Mouse (Mus musculus) left cerebral cortex, adult 11 months (tissue): ENCODE measurements around the gene Hook2.

Source experiments
- DNase-seq: peaks from one replicate; pipeline ENCODE4 v3.0.0; 2022; ENCODE audit warnings: low spot score

Gene Hook2

DNA sequence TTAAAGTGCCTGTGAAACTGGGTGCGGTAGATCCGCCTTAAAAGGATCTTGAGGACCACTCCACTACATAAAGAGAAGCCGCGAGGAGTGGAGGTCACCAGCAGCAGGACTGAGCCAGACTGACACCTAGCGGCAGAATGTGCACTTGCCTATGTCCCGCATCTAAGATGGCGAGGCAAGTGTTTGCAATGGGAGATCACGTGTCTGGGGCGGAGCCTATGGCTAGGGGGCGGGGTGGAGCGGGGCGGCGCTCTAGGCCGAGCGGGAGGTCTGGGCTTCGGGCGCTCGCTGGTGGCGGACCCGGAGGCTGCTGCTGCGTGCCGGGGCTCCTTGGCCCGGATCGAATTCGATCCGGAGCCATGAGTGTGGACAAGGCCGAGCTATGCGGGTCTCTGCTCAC lies at the start of gene Hook2:
Gene Hook2, plus strand, starts transcription at position 255 of the 400 bp plus-strand sequence.
- DNase-seq, result peak; percentile 94

DNA sequence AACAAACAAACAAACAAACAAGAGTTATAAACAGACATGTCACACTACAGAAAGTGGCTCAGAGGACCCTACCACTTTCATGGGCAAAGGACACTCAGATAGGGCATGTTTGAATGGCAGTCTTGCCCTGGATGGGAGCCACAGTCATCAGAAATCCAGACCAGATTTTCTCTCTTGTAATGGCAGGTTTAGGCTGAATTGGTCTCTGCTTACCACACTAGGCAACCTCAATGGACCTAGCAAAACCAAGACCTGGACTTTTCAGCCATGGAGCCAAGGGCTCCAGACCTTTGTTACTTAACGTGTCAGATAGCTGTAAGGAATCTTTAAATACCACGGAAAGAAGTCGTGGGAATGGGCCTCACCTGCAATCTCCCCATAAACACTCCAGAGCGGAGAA lies 46.7 kb upstream of the Hook2 start:
- no peak for DNase-seq

DNA sequence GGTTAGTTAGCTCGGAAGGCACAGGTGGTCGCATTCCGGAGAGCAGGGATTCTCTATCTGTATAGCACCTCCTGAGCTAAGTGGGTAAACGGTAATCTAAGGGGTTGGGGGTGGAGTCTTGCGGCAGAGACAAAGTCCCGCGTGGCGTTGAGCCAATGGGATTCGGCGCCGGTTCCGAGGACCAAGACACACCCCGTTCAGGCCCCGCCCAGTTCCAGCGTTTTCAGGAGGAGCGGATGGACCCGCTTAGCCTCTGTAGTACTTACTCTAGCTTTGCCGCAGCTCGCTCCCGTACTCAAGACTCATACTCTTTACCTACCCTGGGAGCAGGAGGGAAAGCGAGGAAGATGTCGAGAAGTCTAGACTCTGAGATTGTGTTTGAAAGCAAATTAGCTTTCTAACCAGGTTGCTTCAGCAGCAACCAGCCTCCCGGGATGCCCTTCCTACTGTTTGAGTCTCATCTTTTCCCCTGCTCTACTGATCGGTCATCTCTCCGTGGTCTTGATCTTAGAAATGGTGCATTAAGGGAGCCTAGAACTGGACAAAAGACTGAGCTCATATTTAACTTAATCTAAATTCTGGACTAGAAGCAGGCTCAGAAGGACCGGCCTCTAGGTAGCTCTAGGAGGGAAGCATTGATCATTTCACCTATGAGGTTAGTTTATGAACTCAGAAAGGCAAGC lies 45.8 kb upstream of the Hook2 start:
- no peak for DNase-seq

DNA sequence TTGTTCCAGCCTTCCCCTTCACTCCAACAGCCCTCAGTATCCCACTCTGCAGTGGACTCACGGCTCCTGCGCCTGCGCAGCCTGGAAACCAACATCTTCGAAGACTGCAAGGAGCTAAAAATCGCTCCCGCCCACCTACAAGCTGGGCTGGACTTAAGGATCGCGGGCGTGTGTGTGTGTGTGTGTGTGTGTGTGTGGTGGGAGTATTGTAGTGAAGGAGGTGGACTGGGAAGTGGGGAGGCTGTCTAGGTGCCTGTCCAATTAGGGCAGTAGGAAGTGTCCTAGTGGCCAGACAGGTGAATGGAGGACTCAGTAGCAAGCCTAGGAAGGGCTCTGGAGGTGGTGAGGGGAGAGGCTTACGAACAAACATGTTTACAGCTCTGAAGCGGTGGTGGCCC lies 45.2 kb upstream of the Hook2 start:
- DNase-seq, result no peak

DNA sequence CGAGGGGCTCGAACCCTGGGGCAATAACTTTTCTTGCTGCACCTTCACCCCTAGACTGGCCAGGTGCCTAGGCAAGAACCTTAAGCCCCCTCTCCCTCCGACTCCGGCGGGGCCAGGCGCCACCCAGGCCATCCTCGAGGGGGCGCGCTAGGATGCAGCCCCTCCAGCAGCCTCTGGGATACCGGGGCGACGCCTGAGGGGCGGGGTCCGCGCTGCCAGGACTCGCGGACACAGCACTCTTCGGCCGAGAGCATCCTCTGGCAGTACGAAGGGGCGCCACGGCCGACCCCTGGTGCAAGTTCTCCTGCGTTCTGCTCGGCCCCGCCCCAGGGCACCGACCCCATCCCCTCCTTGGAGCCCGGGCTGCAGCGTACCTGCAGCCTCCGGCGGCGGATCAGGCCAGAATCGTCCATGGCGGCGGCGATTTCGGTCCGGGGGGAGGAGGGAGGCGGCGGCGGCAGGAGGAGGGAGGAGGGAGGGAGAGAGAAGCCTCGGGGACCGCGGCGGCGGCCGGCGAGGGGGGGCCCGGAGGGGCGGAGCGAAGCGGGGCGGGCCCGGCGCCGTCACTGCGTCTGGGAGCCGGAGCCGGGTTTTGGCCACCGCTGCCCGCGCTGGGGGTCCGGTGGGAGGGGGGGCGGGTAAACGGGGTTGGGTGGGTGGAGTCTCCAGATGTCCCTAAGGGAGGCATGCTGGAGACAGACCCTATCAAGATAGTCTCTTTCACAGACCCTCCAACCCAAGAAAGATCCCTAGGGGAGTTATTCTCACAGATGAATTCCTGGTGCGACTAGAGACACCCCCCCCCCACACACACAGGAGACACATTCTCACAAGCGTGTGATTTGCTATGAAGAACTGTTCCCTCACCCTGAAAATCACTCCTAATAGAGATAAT lies 44.5 kb upstream of the Hook2 start:
- no peak for DNase-seq

DNA sequence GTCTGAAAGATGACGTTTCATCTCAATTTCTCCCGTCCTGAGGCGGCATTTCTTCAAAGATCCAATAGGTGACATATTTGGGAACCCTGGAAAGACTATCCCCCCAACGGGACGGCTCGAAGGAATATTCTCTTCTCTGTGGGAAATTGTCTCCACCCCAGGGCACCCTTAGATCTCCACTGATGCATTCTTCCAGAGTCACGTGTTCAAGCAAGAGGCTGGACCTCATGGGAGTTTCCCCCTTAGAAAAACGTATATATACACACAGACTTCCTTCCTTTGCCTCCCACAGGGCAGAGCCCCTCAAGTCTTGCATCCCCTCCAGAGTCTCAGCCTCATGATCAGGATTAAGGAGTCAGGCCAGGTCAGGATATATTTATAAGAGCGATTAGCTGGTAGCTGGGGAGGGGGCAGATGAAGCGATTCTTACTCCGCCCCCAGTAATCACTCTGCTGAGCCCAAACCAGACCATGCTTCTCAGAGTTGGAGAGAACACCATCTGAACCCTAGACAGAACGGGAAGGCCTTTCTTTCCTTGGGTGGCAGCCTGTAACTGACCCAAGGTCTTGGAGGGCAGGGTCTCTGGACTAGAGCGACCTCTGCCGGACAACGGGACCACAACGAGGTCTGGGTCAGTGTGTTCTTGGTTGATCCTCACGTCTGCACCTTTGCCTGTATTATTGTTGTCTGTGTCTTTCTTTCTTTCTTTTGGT lies 43.7 kb upstream of the Hook2 start, which contains the start of gene Rtbdn:
Gene Rtbdn, plus strand, starts transcription at position 464 of the 713 bp plus-strand sequence.
- no peak for DNase-seq

DNA sequence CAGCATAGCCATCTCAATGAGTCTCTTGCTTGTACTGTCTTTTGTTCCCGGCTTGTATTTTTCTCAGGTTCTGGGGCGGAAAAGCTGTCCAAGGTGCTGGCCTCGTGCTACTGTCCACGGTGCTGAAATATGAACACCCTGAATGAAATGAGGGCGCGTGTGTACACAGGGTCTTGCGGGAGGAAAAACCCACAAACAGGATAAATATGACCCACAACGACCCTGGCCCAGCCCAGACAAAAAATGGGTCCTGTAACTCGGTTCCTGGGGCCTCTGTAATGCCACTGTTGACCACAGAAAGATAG lies 43.2 kb upstream of the Hook2 start:
- no peak for DNase-seq

DNA sequence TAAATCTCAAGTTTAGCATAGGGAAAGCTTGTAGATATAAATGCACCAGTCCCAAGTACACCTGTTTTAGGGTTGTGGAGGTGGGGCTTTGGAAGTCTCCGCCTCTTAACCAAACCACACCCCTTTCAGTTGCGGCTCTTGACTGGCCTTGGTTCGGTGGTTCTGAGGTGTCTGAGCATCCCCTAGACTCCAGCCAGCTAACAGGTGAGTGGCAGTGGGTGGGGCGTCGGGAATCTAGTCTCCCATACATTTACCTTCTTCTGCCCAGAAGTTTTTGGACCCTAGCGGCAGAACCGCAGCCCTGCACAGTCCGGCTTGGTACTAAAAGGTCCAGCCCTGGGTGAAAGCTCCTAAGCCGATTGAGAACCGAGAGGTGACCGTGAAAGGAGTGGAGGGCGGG lies 40.6 kb upstream of the Hook2 start:
- no peak for DNase-seq

DNA sequence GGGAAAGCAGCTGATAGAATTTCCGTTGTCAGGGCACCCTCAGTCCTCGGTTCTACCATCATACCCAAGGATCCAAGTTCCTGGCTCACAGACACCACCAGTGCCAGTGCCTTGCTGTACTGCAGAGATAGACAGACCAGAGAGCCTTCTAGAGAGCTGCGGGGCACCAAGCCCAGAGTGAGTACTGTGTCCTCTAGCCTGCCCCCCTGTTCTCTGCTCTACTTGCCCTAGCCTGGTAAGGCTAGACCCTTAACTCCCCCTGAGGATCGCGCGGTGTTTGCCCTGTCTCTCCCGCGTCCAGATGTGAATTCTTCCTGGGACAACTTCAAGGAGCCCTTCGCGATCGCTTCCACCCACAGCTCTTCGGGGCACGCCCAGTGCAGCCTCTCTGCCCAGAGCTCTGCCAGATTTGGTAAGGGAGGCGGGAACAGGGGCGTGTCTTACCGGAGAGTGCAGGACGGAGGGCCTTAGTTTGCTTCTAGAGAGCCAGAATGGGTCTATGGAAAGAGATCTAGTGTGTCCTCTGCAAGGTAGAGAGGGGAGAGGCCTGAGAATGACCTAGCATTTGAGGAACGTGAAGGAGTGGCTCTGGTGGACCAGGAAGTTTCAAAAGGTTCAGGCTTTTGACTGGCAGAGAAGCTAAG lies 37.7 kb upstream of the Hook2 start:
- no peak for DNase-seq

DNA sequence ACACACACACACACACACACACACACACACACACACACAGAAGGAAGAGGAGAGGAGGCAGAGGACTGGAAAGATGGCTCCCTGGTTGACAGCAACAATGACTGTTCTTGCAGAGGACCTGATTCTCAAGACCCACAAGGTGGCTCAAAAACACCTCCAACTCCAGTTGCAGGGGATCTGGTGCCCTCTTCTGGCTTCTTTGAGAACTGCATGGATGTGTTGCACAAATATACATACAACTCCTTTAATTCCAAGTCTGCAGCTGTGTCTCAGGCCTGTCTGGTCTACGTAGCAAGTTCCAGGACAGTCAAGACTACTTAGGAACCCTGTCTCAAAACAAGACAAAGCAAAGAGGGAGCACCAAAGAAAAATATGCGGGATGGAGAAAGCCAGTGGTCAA lies 33.6 kb upstream of the Hook2 start:
- no peak for DNase-seq

DNA sequence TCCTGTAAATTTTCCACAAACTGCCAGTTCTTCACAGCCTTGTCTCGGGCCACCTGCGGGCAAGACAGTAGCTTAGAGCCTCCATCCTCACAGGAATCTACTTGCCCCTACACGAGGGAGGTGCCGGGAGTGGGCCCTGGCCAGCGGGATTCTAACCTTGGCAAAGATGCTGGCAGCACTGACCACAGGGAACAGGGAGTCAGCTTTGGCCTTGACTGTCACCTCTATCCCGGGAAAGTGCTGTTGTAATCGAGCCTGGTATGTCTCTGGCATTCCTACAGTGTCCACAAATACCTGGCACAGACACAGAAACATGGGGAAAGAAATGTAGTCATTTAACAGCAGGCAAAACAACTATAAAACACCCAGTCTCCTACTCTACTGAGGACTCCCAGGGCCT lies 30.6 kb upstream of the Hook2 start:
- DNase-seq, result no peak

DNA sequence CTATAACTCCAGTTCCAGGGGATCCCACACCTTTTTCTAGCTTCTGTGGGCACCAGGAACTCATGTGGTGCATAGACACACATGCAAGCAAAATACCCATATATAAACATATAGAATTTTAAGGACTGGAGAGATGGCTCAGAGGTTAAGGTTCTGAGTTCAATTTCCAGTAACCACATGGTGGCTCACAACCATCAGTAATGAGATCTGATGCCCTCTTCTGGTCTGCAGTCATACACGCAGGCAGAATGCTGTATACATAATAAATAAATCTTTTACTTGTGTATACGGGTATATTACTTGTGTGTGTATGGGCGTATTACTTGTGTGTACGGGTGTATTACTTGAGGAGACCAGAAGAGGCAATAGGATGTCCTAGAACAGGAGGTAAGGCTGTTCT lies 26.5 kb upstream of the Hook2 start:
- DNase-seq, result no peak

DNA sequence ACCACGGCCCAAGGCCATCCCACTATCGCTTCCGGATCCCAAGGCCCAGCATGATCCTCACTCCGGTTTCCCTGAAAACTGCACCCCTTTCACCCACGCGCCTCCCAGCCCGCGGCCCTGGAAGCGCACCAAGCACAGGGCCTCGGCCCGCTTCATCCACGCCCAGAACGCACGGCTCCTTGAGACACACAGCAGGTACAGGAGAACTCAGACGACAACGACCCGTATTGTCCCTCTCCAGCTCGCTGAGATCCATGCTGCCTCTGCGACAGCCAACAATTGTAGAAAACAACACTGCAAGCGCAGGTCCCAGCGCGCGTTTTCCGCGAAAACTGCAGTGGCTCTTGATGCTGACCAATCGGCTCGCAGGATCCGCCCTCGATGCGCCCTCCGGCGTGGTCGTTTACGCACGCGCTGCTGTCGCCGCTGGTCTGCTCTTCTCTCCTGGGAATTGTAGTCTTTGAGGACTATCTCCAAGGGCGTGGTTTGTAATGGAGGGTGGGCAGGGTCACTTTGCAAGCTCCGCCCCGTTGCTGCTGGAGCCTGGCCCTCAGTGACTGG lies 24.6 kb upstream of the Hook2 start:
- DNase-seq, result peak; percentile 87

DNA sequence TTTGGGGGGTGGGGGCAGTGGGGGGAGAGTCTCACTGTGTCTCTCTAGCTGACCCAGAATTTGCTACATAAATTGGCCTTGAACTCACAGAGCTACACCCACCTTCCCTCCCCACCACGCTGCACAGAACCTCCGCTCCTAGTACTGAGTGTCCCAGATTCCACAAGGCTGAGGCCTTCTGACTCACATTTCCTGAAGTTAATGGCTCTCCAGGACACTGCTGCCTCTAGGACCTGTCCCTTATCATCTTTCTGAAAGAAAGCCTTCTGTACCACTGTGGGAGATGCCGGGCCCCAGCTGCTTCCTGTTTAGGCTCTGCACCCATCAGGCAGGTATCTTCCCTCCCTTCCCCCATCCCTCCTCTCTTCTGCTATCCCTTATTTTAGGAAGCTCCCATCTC lies 23.8 kb upstream of the Hook2 start:
- DNase-seq, result no peak

DNA sequence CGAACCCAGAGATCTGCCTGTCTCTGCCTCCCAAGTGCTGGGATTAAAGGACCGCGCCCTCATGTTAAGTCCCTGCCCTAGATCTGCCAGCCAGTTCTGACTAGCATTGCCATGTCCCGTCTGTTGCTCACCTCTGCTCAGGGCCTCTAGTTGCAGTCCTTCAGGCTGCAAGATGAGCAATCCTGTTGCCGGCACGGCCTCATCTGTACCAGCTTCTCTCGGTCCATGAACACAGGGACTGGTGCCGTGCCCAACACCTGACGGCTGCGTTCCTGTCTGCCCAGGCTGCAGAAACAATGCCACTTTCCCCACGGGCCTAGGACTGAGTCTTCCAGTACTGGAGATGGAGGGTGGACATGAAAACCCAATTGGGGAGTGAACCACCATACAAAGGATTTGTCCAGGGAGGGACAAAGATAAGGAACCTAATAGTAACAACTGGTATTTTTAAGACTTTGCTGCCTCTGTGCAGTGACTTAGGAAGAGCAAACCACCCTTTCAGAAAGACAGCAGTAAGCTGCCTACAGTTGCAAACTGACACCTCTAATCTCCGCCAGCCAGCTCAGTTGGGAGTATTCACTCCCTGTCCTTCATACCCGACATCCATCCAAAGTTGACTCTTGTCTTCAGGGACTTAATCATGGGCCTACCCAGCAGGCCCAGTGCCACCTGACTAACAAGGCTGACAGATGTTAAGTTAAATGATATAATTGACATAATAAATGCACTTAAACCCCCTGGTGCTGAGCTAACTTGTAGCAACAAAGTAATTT lies 22.7 kb upstream of the Hook2 start:
- DNase-seq, result no peak

DNA sequence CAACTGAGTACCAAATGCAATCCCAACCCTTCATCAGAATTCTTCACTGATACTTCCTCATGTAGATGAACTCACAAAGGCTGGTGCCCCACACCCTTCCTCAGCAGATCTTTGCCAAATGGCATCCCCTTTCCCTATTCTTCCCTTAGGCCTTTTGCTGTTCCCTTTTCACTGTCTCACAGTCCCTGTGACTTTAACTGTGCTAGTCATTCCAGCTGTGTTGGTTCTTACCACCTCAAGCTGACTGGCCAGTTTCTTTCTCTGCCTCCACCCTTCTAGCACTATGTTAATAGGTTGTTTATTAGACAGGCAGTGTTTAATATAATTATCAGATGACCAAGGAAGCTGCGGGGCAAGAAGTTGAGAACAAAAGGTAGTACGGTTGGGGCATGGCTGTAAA lies 21.8 kb upstream of the Hook2 start:
- no peak for DNase-seq

DNA sequence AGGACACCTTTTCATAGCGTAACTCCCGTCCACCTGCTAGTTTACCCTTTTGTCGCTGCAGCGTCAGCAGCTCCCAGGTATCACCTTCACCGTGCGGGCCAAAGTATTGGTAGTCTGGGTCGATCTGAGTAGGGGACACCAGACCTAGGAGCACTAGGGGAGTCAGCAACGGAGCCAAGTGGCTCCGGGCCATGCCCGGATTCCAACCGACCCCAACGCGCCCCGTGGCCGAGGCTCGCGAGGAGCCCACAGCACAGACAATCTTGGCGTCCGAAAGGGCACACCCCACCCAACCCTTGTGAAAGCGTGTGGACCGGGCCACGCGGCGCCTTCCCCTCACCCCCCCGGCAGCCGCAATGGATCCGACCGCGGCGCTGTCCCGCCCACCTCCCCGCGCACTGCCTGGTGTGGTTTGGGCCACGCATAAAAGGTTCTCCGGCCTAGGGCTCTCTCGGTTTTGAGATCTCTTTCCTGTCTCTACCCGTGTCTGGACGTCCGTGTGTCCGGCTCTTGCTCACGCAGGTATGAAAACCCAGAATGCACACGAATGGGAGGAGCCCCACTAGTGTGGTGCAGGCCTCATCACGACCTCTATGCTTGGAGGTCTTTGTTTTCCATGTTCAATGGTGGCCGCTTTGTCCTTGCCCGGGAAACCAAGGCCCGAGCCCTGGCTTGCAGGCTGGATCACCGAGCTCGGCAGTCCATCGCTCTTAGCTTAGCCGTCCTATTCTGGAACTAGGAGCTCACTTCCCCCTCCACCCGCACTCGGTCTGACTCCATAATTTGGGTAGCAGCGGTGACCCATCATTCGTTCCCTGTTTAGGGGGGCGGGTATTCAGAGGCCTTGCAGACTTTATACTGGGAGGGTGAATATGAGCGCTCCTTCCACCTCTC lies 20.9 kb upstream of the Hook2 start, which contains the start of the genes Gm49661, Prdx2 and Rnaseh2a:
Gene Gm49661, minus strand, starts transcription at position 193 of the 894 bp plus-strand sequence.
Gene Prdx2, plus strand, starts transcription at position 347 of the 894 bp plus-strand sequence.
Gene Rnaseh2a, minus strand, starts transcription at position 527 of the 894 bp plus-strand sequence.
- DNase-seq, result no peak

DNA sequence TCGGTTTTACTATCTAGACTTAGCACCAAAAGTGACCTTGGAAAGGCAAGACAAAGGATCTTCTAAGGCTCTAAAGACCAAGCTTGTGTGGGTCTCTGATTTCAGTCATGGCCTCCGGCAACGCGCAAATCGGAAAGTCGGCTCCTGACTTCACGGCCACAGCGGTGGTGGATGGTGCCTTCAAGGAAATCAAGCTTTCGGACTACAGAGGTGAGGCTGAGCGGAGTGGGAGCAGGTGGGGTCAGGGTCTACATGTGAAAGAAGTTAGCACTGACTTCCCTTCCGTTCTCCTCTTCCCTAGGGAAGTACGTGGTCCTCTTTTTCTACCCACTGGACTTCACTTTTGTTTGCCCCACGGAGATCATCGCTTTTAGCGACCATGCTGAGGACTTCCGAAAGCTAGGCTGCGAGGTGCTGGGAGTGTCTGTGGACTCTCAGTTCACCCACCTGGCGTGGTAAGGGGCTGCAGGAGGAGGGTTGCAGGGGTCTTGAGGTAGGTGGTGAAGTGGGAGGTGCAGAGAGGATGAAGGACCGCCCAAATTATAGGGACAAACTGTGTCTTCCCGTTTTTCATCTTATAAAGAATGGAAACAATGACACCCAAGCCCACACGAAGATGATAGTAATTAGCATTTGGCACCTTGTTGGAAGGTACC lies 20.1 kb upstream of the Hook2 start:
- DNase-seq, result no peak

DNA sequence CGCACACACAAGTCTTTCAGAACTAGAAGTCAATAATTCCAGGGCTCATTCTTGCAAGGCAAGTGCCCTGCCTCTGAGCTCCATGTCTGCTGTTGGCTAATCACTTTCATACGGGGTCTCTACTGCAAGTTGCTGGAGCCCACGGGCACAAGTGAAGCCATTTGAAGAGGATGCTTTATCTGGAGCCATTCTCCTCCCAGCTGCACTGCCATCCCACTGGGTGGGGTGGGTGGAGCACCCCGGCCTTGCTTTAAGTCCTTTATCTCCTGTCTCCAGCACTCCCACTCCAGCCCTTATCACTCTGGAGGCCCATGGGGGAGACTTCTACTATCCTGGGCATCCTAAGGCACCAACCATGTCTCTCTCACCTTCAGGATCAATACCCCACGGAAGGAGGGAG lies 19.5 kb upstream of the Hook2 start:
- no peak for DNase-seq

DNA sequence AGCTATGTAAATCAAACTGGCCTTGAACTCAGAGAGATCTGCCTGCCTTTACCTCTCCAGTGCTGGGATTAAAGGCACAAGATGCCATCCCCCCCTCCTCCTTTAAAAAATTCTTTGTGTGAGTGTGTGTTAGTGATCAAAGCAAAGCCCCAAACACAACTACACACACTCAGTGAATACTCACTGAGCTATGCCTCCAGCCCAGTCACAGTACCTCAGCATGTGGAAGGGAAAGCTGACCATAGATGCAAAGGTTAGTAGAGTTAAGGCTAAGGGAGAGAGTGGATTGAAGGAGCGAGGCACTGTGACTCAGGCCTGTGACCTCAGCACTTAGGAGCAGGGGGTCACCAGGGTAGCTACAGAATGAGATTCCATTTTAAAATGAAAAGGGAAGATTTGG lies 17.3 kb upstream of the Hook2 start:
- no peak for DNase-seq
